Mouse (Mus musculus) kidney, adult 8-10 months (tissue): ENCODE measurements at regions not wholly inside any gene's neighbourhood (a gene's known extent, or its start where the extent isn't known, plus 50 kb on each side); places are given as distances from the start of the nearest gene placed in this dataset.

Source experiments
- DNase-seq, 2 experiments: peaks; one replicate each; pipeline ENCODE4 v3.0.0; 2022

DNA sequence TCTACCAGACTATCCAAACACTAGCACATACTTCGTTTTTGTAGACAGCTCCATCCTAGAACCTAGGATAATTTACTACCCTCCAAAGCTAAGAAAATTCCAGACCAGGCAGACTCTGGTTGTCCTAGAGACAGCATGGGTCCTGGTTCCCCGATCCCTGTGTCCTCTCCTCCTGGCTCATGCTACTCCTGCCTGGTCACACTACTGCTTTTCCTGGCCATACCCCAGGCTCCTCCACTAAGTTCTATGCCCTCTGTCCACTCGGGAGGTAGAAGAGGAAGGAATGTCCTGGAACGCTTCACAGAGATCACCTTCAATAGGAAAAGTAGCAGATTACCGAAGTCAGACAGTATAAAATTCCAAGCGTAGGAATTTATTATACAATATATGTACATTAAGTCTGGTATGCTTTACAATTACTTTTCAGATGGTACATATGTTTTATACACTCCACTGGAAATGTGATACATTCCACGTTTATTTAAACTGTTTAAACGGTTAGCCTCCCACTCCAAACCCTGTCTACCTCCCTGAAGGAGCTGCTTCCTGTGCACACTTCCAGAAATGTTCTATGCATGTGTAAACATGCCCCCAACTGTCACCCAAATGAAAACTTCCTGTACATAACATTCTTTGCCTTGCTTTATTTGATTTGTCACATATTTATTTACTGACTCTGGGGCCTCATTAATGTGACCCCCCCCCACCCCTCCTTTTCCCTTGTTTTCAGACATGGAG is 151.6 kb downstream of the Adamts15 start:
- DNase-seq: no peak

DNA sequence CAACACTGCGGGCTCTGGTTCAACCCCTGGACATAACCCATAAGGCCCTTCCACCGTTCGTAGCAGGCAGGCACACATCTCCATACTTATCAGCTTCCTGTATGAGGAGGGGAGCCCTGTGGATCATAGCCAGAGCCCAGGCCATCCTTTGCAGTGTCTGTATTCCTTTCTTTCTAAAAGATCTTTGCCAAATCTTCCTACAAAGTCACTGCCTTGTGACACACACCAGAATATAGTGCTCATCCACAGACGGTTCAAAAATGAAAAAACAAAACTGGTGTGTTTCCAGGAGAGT is 152.9 kb downstream of the Adamts15 start:
- DNase-seq: no peak

DNA sequence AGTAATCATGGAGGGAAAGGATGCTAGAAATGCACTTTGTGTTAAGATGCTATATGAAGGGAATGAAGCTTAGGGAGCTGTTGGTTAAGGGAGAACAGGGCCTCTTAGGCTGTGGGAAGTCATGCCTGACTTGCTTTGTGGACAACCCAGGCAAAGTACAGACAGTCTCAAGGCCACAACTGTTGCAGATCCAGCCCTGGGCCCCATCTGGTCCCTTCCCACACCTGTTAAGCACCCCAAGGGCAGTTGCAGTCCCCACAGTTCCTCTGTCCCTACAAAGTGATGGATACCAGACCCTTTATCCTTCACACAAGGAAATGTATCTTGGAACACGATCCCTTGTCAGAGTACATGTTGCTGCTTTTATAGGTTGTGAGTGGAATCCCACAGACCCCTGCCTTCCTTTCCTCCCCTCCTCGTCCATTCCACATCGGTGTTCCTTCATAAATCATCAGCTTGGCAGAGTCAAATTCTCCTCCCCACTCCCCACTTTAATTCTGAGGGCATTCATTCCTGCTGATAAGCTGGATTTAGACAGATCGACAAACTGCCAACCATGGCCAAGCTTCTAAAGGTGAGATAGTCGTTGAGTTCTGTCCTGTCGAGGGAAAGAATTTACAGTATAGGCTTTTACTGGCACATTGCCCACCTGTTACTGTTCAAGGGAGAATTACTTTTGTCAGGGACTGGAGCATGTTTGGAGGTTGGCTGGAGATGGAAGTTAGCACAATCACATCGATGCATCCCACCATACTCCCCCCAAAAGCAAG is 153.4 kb downstream of the Adamts15 start:
- no peak for DNase-seq

DNA sequence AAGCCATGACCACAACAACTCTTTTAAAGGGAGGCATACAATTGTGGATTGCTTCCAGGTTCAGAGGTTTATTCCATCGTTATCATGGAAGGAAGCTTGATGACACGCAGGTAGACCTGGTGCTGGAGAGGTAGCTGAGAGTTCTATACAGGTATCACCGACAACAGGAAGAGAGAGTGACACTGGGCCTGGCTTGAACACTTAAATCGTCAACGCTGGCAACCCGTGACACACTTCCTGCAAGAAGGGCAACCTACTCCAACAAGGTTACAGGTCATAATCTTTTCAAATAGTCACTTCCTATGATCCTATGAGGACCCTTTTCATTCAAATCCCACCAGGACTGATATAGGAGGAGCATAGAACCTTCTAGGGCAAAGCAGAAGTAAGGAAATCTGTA is 155.6 kb downstream of the Adamts15 start:
- DNase-seq: no peak

DNA sequence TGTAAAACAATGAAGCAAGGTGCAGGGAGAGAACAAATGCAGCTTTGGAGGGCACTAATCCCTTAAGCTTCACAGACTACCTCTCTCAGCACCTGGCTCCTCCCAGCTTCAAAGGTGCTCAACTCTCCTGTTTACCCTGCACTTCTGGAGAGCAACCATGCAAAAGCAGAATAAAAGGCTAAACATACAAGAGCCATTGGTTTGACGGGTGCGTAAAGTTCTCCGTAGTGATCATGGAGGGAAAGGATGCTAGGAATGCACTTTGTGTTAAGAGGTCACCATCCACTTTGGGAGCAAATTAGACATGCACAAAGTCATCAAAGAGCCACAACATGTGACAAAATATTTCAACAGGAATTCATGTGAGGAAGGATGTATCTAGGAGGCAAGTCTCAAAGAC is 156.1 kb downstream of the Adamts15 start:
- DNase-seq: no peak

DNA sequence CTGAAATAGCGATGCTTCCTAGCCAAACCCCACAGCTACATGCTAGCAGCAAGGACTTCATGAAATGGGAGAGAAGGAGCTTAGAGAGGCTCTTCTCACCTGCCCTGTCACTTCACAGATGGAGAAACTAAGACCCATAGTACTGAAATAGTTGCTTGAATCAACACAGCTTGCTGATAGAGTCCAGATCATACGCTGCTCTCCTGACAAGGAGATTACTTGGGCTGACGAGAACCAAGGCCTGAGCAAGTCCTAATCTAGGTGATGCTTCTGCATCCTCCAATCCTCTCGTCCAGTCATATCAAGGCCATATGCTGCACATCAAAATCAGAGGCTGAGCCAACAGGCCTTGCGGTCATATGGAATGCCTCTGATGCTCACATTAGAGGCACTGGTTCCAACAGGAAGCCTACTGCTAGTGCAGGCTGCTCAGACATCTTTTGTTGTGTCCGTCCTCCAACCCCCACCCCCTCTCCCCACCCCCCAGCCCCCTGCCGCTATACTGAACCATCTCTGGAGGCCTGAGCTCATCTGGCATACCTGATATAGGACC is 157.2 kb downstream of the Adamts15 start:
- DNase-seq: no peak

DNA sequence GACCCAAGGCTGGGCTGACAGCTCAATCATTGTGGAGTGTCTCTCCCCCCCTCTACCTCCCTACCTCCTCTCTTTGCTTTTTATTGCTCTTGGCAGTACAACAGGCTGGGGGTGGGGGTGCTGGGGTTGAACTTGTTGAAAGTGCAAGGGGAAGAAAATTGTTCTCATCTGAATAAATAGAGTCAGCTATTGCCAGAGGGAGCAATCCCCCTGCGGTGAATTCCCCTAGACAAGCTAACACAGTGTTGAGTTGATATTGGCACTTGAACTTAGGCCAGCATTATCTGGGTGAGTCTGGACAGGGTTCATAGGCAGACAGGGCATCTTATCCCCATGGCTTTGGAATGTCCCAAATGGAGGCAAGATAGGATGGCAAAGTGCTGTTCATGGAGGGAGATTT is 159.3 kb downstream of the Adamts15 start:
- DNase-seq: no peak

DNA sequence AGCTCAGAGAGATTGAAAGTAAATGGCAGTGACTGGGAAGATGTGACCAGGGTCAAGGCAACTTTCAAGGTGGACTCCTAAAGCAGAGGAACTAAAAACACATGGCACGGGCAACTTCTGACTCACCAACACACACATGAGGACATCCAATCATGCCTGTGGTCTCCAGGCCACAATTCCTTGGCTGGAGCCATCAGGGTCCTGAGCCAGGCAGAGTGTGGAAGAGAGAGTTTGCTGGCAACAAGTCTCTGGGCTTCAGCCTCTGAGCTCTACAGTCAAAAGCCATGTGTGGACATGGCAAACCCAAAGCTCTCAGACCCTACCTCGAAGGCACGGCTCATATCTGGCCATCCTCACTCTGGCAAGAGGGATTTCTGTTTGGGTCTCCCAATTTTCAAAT is 164.1 kb downstream of the Adamts15 start:
- DNase-seq: no peak

DNA sequence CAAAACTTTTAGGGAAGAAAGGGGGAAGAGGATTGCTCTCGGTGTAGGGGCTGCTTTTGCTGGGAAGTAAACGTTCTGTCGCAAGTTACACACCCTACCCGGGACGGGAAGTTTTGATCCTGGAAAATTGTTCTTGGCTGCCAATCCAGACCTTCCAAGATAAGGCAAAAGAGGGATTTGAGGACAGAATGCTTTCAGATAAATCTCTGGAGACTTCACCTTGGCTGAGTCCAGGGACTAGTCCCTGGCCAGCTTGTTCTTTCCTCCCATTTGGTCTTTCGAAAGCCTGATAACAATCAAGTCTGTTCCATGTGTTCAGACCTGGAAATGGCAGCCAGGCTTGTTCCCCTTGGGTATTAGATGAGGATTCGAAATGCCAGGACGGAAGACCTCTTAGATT is 164.8 kb downstream of the Adamts15 start:
- DNase-seq: no peak

DNA sequence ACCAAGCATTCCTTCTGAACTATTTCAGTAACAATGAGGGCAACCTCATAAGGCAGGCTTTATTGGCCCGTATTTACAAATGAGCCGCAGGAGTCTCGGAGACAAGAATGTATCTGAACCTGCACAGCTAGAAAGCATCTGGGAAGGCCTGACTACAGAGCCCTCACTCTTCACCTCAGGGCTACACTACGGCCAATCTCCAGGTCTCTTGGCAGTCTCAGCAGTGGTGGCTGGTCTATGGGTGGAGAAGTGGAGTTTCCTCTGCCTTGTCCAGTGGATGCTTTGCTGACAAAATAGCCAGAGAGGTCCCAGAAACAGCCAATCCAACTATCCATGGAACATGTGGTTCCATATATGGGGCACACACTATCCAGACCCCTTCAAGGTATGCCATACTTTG is 165.5 kb downstream of the Adamts15 start:
- no peak for DNase-seq

DNA sequence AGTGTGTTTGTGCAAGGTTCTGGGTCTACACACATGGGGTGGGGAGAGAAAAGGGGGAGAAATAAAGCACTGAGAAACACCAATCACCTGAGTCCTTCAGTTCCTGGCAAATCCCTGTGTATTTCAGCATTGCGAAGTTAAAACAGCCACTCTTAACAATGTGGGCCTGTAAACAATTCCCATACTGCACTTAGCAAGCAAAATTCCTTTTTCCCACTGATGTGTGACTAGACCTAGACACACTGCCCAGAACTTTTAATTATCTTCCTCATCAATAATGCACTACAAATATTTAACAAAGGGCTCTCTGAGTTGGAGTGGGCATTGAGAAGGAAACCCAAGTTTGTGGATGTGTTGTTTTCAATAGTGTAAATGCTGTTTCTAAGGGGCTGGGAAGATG is 166.7 kb downstream of the Adamts15 start:
- DNase-seq: no peak

DNA sequence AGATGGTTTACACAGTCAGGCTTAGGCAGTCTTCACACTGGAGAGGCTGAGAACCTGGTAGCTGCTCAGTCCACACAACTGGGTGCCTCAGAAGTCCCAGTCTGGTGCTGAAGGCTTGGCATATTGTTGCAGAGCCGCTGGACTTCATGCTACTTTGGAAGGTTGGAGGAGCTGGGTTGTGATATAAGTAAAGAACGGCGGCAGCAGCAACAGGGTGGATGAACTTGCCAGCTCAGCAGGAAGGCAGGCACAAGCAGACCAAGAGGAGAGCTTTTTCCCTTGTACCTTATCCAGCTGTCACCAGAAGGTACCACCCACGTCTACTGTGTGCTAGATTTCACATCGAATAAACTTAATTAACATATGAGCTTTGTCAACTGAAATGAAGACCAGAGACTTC is 167.4 kb downstream of the Adamts15 start:
- DNase-seq: no peak

DNA sequence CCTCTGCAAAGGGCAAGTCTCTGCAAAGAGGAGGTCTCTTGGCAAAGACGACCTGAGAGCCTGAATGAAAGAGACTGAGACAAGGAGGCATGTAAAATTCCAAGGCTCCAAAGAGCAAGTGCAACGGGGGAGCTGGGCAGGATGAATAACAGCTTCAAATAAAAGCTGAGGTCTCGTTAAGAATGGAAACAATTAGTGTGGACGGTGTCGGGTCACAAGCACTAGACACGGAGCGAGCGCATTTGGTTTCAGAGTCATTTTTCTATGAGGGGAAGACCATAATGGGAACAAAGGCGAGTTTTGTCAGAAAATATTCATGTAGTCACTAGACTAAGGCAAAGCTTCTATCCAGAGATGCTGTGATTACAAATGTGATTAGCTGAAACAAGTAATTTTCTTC is 178.8 kb downstream of the Adamts15 start:
- no peak for DNase-seq

DNA sequence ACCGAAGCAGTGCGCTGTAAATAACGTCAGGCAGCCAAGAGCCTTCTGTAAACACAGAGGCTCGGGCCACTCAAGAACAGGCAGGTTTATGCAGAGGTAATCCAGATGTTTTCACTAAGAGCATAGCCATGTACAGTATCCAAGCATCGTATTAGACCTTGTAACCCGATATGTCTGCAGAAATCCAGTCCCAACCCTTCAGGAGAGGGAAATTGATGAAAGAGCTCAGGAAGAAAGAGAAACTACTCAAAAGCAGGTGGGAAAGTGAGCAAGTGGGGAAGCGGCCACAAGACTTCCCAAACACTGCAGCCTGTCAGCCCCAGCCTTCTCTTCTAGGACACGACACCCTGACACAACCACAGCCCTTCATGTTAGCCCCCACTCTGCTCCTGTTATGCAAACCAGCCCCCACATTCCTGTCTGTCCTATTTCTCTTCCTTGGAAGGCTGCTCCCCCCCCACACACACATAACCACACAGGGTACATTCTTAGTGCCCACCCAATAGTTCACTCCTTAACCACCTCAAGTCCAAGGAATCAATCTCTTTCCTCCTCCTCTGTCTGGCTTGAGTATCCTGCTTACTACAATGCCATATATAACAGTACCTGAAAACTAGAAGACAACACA is 179.7 kb downstream of the Adamts15 start:
- no peak for DNase-seq

DNA sequence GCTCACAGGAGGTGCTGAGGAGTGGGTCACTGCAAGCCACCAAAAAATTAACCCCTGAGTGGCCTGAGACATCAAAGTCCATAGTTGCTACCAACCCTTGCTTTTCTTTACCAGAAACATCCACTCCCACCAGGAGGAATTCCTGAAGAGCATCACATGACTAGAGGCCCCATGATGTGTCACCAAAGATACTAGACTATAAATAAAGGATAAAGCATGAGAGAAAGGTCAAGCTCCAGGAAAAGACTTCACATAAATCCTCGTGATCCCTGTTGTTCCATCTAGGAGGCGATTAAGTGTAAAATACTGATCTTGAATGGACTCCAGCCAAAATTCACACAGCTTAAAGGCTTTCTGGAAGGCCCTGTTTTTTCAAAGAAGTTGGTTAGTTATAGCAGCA is 190.6 kb downstream of the Adamts15 start:
- DNase-seq: peak in 1 of 2 experiments; percentile 27

DNA sequence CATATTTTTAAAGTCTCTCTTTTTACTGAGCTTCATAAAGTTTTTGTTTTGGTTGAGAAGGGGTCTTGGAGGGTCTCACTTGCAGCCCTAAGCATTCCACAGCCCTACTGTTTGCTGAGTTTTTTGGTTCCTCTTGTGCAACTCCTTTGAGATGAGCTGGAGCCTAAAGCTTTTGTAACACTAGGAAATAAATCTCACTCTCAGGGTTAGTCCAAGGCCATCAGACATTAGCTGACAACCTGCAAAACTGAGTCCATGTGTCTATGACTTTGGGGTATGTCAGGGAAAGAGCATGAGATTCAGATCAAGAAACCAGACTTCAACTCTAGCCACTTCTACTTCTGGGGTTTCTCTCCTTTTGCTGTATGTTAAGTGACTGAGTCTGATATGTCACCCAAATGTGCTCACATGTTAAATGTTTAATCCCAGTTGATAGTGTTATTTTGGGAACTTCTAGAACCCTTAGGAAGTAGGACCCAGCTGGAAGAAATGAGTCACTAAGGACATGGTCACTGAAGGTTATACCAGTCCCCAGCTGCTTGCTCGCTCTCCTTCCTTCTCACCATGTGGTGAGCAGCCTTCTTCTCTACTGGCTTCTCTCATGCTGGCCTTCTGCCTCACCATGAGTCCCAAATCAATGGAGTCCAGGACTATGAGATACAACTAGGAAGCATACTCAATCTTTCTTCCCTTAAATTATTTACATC is 198.7 kb downstream of the Adamts15 start:
- DNase-seq: no peak

DNA sequence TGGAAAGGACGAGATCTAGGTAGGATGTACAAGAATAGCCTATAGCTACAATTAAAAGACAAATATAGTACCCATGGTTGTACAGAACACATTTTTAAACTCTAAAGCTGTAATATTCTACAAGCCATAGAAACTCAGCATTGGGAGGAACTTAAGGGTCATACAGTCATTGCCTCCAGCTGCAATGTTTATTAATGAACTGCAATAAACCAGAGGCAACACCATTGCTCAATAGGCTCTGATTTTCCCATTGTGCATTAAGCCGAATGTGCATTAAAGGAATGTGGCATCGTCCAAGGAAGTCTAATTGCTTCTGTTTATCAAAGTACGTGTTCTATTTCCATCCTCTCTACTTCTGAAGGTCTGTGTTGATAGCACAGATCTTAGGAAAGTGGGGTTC is 200.4 kb downstream of the Adamts15 start:
- no peak for DNase-seq

DNA sequence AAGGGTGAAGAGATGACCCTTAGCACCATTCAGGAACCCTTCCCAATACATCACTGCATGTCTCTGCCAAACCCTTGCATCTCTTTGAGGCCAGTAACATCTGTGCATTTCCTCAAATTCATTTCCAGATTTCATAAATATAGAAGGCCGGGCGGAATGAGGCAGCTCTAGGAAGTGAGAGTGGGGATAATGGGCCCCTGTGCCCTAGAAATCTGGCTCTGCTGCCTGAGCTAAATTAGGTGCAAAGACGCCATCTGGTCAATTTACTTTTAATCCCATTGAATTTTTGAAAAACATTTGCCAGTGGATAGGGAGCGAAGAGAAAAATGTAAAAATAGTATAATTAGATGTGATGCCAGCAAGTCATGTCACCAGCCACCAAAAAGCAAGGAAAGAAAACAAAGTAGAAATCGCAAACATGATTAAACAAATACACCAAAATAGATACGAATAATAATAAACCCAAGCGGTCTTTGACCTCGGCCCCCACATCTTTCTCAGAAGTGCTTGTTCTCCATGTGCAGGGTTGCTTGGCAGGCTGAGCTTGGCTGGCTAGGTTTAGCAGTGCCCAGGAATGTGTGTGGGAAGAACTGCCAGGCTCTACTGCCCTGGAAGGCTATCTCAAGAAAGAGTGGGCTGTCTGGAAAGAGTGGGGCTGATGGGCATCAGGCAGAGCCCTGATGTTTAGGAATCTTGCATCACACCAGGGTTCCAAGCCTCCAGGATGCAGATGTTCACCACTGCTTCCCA is 205.7 kb downstream of the Adamts15 start:
- no peak for DNase-seq

DNA sequence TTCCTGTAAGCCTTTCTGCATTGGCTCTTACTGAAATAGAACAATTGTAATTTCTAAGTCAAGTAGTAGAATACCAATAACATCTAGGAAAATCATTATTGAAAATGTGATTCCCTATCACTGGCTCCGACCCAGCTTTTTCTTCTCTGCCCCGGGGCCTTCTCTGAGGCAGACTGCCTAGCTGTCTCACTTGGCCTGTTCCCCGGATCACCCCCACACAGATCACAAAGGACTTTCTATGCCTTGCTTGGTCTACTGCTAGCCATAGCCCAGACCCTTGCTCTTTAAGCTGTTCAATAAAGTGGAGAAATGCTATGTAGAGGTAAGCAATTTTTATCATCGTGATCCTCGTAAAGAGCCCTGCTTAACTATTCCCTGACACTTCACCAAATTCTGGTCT is 212.1 kb downstream of the Adamts15 start:
- no peak for DNase-seq

DNA sequence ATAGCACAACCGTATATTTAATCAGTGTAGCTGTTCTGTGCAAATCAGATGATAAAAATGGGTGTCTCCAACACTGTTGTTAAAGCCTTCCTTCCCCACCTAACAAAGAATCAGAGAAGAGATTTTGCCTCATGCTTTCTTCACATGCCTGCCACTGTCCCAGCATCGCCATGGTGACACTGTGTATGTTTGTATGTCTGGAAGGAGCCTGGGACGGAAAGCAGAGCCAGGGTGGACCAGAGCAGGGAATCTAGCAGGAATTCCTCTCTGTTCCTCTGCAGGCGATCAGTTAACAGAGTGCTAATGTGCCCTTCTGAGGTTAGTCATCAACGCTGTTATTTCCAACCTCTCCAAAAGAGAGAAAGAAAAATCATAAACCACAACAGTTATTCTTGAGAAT is 222.4 kb downstream of the Adamts15 start:
- no peak for DNase-seq

DNA sequence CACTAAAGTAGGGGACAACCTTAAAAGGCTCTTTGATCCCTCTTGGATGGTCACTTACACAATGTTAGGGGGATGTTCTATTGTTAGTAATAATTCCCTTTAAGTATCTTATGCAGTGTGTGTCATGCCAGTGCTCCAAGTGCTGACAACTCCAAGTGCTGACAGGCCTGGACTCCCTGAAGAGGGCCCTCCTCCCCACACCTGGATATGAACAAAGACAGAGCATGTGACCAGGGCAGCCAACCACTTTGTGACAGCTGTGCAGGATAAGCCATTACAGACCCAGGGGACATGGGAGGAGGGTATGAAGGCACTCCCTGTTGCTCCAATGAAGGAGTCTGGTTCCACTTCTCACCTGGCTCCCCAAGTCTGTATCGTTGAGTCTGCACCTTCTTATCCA is 224.7 kb downstream of the Adamts15 start:
- no peak for DNase-seq

DNA sequence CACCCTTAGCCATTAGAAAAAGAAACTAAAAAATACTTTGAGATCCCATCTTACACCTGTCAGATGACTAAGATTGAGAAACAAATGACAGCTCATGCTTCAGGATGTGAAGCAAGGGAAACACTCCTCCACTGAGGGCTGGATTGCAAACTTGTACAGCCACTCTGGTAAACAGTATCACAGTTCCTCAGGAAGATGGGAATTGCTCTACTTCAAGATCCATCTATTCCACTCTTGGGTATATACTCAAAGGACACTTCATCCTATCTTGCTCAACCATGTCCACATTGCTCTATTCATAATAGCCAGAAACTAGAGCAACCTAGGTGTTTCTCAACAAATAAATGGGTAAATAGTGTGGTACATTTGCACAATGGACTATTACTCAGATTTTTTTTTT is 241.2 kb downstream of the Snx19 start:
- DNase-seq: no peak

DNA sequence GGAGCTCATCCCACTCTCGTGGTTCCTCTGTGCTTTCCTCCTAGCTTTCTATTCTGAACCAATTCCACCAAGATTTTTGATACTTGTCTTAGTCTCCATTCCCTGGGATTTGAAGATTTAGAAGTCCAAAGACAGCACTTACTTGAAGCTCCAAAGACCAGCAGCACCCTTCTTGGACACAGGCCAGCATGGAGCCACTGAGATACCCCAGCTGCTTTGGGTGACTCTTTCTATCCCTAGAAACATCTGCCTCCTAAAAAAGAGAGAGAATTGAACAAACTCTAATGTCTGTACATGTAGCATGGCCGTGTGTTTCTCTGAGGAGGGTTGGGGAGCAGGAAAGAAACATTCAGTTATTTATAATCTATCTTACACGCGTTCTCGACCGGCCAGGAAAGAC is 235.5 kb downstream of the Snx19 start:
- DNase-seq: peak in 1 of 2 experiments; percentile 6
